Mouse (Mus musculus): ENCODE measurements around the gene Clcf1. TPM values are rescaled to one million over a fixed set of nuclear protein-coding genes. Genes with fewer than 3 reads are reported as not detected.

The Clcf1 gene
- polyA plus RNA-seq, 2 experiments: 8.7 to 42.8 TPM

DNA sequence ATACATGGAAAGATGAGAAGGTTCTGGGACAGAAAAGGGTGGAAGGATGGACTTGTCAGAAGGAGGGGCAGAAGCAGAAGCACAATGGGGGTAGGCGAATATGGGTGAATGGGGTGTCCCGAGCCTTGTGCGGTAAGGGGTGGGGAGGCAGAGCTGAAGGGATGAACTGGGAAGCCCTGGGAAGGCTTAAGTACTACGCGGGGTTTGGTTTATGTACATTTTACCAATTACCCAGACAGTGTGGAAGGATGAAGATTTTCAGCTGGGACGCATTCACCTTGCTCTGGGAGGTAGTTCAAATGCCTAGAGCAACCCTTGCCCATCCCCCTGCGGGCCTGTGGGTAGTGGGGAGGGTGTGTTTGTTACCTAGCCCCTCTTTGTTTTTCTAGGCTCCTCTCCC is 11.9 kb upstream of the Clcf1 start:
- Histone ChIP-seq H3K4me1 (ENCODE audit: control insufficient read depth, insufficient read depth, low read length) (peaks cover 16% of the 10 kb centered on the region), H3K27me3 (ENCODE audit: control insufficient read depth, insufficient read depth, low read length) (no peaks in the 10 kb centered on the region), H3K4me2 (replicated peaks; ENCODE audit: low read depth, low read length, severe bottlenecking) (peak overlapping the region; percentile 98), H3K9me3 (ENCODE audit: control insufficient read depth, low read length) (no peaks in the 10 kb centered on the region), H3K9ac (ENCODE audit: low read depth, low read length, severe bottlenecking) (peak overlapping the region; percentile 73), H3K4me3 (replicated peaks; ENCODE audit: low read length) (peak overlapping the region; percentile 67), H3K27ac (replicated peaks; ENCODE audit: low read depth, low read length) (no peak overlapping the region), H3K36me3 (ENCODE audit: control insufficient read depth, insufficient read depth, low read length) (peaks cover 32% of the 10 kb centered on the region)
- WGBS: 29% methylated on average over 7 of the region's 7 CpGs
- no peak for DNase-seq (ENCODE audit: low spot score)
- no peak for TF ChIP-seq POLR2A (IDR thresholded peaks at IDR 0.05; ENCODE audit: borderline replicate concordance, extremely low read depth, insufficient read depth, insufficient read length)
- no peak for ATAC-seq (ENCODE audit: low FRiP score, low read depth)

DNA sequence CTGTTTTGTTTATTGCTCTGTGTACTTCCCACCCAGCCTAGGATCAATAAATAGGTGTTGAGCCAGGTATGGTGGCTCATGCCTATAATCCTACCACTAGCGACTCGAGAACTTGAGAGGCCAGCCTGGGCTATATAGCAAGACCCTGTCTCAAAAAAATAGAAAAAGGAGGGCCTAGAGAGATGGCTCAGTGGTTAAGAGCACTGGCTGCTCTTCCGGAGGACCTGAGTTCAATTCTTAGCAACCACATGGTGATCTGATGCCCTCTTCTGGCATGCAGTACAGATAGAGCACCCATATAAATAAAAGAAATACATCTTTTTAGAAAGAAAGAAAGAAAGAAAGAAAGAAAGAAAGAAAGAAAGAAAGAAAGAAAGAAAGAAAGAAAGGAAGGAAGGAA is 10.9 kb upstream of the Clcf1 start:
- H3K27me3 ChIP-seq (ENCODE audit: control insufficient read depth, insufficient read depth, low read length): no peaks in the 10 kb centered on the region
- no peak overlapping the region for H3K4me3 ChIP-seq (replicated peaks; ENCODE audit: low read length)
- H3K4me2 ChIP-seq (replicated peaks; ENCODE audit: low read depth, low read length, severe bottlenecking): no peak overlapping the region
- DNase-seq (ENCODE audit: low spot score) (no peak), ATAC-seq (ENCODE audit: low FRiP score, low read depth) (no peak)
- no peaks in the 10 kb centered on the region for H3K9me3 ChIP-seq (ENCODE audit: control insufficient read depth, low read length)
- no peak overlapping the region for H3K27ac ChIP-seq (replicated peaks; ENCODE audit: low read depth, low read length)
- H3K4me1 ChIP-seq (ENCODE audit: control insufficient read depth, insufficient read depth, low read length): peaks cover 16% of the 10 kb centered on the region
- TF ChIP-seq POLR2A (IDR thresholded peaks at IDR 0.05; ENCODE audit: borderline replicate concordance, extremely low read depth, insufficient read depth, insufficient read length): no peak
- WGBS: 62% methylated on average over 3 of the region's 3 CpGs
- H3K9ac ChIP-seq (ENCODE audit: low read depth, low read length, severe bottlenecking): no peak overlapping the region
- H3K36me3 ChIP-seq (ENCODE audit: control insufficient read depth, insufficient read depth, low read length): peaks cover 22% of the 10 kb centered on the region

DNA sequence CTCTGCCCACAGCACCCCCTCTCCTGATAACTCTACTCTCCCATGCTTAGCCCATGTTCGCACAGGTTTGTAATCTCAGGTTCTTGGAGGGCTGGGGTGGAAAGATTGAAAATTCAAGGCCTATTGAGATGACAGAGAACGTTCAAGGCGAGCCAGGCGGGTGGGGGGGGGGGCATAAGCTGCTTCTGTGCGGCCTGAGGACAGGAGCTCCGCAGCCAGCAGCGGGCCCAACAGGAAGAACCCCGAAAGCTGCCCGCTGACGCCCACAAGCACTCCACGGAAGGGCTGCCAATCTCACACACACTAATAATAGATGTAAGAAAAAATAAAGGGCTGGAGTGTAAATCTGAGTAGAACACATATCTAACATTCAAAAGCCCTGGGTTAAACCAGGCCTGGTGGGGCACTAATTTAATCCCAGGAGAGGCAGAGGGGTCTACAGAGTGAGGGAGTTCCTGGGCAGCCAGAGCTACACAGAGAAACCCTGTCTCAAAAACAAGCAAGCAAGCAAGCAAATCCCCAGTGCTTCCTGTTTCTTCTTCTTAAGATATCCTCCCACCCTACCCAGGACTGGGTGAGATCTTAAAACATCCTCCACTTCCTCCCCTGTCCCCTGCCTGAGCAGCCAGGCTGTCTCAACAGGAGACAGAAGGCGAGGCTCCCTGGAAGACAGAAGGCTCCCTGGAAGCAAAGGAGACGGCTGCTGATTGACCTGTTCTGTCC is 10.3 kb upstream of the Clcf1 start:
- 60% methylated on average over 13 of the region's 13 CpGs for WGBS
- H3K27me3 ChIP-seq (ENCODE audit: control insufficient read depth, insufficient read depth, low read length): no peaks in the 10 kb centered on the region
- no peak for ATAC-seq (ENCODE audit: low FRiP score, low read depth)
- H3K27ac ChIP-seq (replicated peaks; ENCODE audit: low read depth, low read length): no peak overlapping the region
- TF ChIP-seq POLR2A (IDR thresholded peaks at IDR 0.05; ENCODE audit: borderline replicate concordance, extremely low read depth, insufficient read depth, insufficient read length): no peak
- H3K4me2 ChIP-seq (replicated peaks; ENCODE audit: low read depth, low read length, severe bottlenecking): no peak overlapping the region
- DNase-seq (ENCODE audit: low spot score): no peak
- no peaks in the 10 kb centered on the region for H3K9me3 ChIP-seq (ENCODE audit: control insufficient read depth, low read length)
- no peak overlapping the region for H3K4me3 ChIP-seq (replicated peaks; ENCODE audit: low read length)
- no peak overlapping the region for H3K9ac ChIP-seq (ENCODE audit: low read depth, low read length, severe bottlenecking)
- peaks cover 16% of the 10 kb centered on the region for H3K36me3 ChIP-seq (ENCODE audit: control insufficient read depth, insufficient read depth, low read length)
- H3K4me1 ChIP-seq (ENCODE audit: control insufficient read depth, insufficient read depth, low read length): peaks cover 16% of the 10 kb centered on the region

DNA sequence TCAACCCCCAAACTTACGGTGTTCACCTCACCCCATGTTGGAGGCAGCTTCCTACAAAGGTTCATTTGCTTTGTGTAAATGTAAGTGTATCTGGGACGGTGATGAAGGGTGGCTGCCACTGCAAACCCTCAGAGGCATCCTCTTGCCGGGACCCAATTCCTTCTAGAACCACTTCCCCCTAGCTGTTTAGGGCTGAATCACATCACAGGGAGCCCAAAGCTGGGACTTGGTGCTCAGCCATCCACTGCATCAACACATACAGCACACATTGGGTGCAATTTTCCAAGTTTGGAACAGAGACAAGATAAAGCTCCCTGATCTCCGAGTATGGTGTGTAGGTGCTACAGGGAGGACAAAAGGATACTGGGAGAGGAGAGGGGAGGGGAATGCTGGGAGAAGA is 9.1 kb upstream of the Clcf1 start:
- peaks cover 16% of the 10 kb centered on the region for H3K4me1 ChIP-seq (ENCODE audit: control insufficient read depth, insufficient read depth, low read length)
- DNase-seq (ENCODE audit: low spot score) (no peak), ATAC-seq (ENCODE audit: low FRiP score, low read depth) (no peak)
- no peak overlapping the region for H3K9ac ChIP-seq (ENCODE audit: low read depth, low read length, severe bottlenecking)
- no peak for TF ChIP-seq POLR2A (IDR thresholded peaks at IDR 0.05; ENCODE audit: borderline replicate concordance, extremely low read depth, insufficient read depth, insufficient read length)
- no peak overlapping the region for H3K27ac ChIP-seq (replicated peaks; ENCODE audit: low read depth, low read length)
- 71% methylated on average over 3 of the region's 4 CpGs for WGBS
- H3K36me3 ChIP-seq (ENCODE audit: control insufficient read depth, insufficient read depth, low read length): peaks cover 5% of the 10 kb centered on the region; the same call in 1 of the 2 replicates
- H3K9me3 ChIP-seq (ENCODE audit: control insufficient read depth, low read length): no peaks in the 10 kb centered on the region
- H3K4me2 ChIP-seq (replicated peaks; ENCODE audit: low read depth, low read length, severe bottlenecking): no peak overlapping the region
- H3K27me3 ChIP-seq (ENCODE audit: control insufficient read depth, insufficient read depth, low read length): no peaks in the 10 kb centered on the region
- no peak overlapping the region for H3K4me3 ChIP-seq (replicated peaks; ENCODE audit: low read length)

DNA sequence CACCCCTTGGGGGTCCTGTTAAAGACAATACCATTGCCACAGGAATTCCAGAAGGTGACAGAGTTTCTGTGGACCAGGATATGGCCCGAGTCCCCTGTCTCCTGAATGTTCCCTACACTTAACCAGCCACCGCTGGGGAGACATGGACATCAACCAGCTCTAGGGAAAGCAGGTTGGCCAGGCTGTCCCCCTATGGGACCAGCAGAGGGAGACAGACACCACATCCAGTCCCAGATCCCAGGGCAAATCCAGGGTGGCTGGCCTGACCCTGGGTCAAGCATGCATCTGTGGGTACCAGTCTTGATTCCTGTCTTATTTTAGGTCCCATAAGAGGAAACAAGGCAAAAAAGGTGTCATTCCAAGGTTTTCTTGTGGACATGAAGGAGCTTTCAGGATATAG is 7.1 kb upstream of the Clcf1 start:
- Histone ChIP-seq H3K9ac (ENCODE audit: low read depth, low read length, severe bottlenecking) (no peak overlapping the region), H3K27me3 (ENCODE audit: control insufficient read depth, insufficient read depth, low read length) (no peaks in the 10 kb centered on the region), H3K4me3 (replicated peaks; ENCODE audit: low read length) (no peak overlapping the region), H3K27ac (replicated peaks; ENCODE audit: low read depth, low read length) (no peak overlapping the region), H3K9me3 (ENCODE audit: control insufficient read depth, low read length) (no peaks in the 10 kb centered on the region), H3K36me3 (ENCODE audit: control insufficient read depth, insufficient read depth, low read length) (no peaks in the 10 kb centered on the region), H3K4me2 (replicated peaks; ENCODE audit: low read depth, low read length, severe bottlenecking) (no peak overlapping the region), H3K4me1 (ENCODE audit: control insufficient read depth, insufficient read depth, low read length) (peaks cover 10% of the 10 kb centered on the region)
- WGBS: 0% methylated on average over 2 of the region's 2 CpGs
- peak; percentile 69 for DNase-seq (ENCODE audit: low spot score)
- no peak for TF ChIP-seq POLR2A (IDR thresholded peaks at IDR 0.05; ENCODE audit: borderline replicate concordance, extremely low read depth, insufficient read depth, insufficient read length)
- 0 out of 2 replicates have a peak, but pooled peaks have one; percentile 61 for ATAC-seq (ENCODE audit: low FRiP score, low read depth)

Measured in limb, embryonic 14.5 days (tissue).